Mouse (Mus musculus): ENCODE data around the gene Slc15a3.

DNA sequence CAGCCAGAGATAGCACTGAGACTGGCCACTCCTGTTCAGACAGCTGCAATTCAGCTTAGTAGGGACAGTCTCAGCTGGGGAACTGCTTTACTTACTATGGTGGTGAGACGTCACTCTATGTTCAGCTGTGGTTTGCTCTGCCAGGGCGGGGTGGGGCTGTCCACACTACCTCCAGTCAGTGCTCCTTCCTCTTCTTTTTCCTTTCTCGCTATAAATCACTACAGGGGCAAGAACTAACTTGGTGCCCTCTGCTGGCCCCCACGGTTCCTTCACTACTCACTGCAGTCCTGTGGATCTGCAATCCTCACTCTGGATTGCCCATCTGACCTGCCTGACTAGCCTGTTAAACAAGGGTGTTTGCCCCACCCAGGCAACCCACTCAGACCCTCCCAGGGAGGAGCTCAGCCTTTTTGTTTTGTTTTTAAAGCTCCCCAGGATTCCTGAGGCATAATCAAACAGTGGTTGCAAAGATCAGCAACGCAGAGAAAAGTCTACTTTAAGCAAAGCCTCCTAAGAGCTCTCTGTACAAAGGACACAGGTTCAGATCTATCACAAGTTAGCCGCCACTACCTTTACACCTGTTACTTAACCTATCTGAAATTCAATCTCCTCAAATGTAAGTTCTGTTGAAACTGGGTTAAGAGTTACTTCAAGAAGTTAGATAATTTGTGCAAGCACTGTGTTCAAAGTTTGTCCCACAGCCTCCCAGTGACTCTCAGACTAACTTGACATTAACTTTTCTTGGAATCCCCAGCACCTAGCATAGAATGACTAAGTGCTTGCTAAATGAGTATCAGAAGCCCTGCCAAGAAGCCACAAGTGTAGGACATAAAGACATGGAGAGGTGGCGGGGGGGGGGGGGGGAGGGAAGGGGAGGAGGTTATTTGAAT, 40.8 kb downstream of the Slc15a3 start:
- TF ChIP-seq EP300 (IDR thresholded peaks at IDR 0.05; ENCODE audit: insufficient read depth, low read depth, low read length): 0 out of 2 replicates have a peak, but pooled peaks have one; percentile 35
- TF ChIP-seq CTCF (IDR thresholded peaks at IDR 0.05): peak; percentile 72
- TF ChIP-seq POLR2A (IDR thresholded peaks at IDR 0.05; ENCODE audit: insufficient read depth, low read depth, low read length): no peak
